Mouse (Mus musculus): Measurements from ENCODE around the gene Cacna1a. TPM values are rescaled to one million over a fixed set of nuclear protein-coding genes. Genes with fewer than 3 reads are reported as not detected.

Gene Cacna1a
- polyA plus RNA-seq, 1 experiment = 10.5 TPM

GRCm38 (mm10) chr8:84630145-84630544, 241.9 kb downstream of the Cacna1a start:
- TF ChIP-seq CTCF (IDR thresholded peaks at IDR 0.05; ENCODE audit: borderline replicate concordance, control insufficient read depth, extremely low read depth, insufficient read depth, low read length, poor library complexity) = no peak
- TF ChIP-seq POLR2A (IDR thresholded peaks at IDR 0.05; ENCODE audit: control insufficient read depth, extremely low read depth, insufficient read depth, low read length, poor library complexity) = no peak
- WGBS = 70% methylated on average over 4 of the region's 4 CpGs
- Histone ChIP-seq H3K4me3 (ENCODE audit: control insufficient read depth, insufficient read depth, low read length) (no peak overlapping the region), H3K36me3 (ENCODE audit: control insufficient read depth, insufficient read depth, low read length) (no peaks in the 10 kb centered on the region), H3K4me1 (replicated peaks; ENCODE audit: control insufficient read depth, insufficient read depth, low read length) (no peaks in the 10 kb centered on the region), H3K27ac (ENCODE audit: control insufficient read depth, insufficient read depth, low read length) (no peak overlapping the region), H3K27me3 (ENCODE audit: control insufficient read depth, insufficient read depth, low read length) (no peaks in the 10 kb centered on the region)
- no peak for DNase-seq

GRCm38 (mm10) chr8:84631813-84632212, 243.6 kb downstream of the Cacna1a start:
- no peak for DNase-seq
- no peaks in the 10 kb centered on the region for H3K27me3 ChIP-seq (ENCODE audit: control insufficient read depth, insufficient read depth, low read length)
- 90% methylated on average over 4 of the region's 4 CpGs for WGBS
- no peak overlapping the region for H3K27ac ChIP-seq (ENCODE audit: control insufficient read depth, insufficient read depth, low read length)
- TF ChIP-seq CTCF (IDR thresholded peaks at IDR 0.05; ENCODE audit: borderline replicate concordance, control insufficient read depth, extremely low read depth, insufficient read depth, low read length, poor library complexity) (no peak), POLR2A (IDR thresholded peaks at IDR 0.05; ENCODE audit: control insufficient read depth, extremely low read depth, insufficient read depth, low read length, poor library complexity) (no peak)
- no peak overlapping the region for H3K4me3 ChIP-seq (ENCODE audit: control insufficient read depth, insufficient read depth, low read length)
- H3K36me3 ChIP-seq (ENCODE audit: control insufficient read depth, insufficient read depth, low read length) = no peaks in the 10 kb centered on the region
- no peaks in the 10 kb centered on the region for H3K4me1 ChIP-seq (replicated peaks; ENCODE audit: control insufficient read depth, insufficient read depth, low read length)

- WGBS = 88% methylated on average over 10 of the region's 10 CpGs
- Histone ChIP-seq H3K4me1 (replicated peaks; ENCODE audit: control insufficient read depth, insufficient read depth, low read length) (peaks cover 10% of the 10 kb centered on the region), H3K4me3 (ENCODE audit: control insufficient read depth, insufficient read depth, low read length) (no peak overlapping the region), H3K27me3 (ENCODE audit: control insufficient read depth, insufficient read depth, low read length) (no peaks in the 10 kb centered on the region), H3K27ac (ENCODE audit: control insufficient read depth, insufficient read depth, low read length) (no peak overlapping the region), H3K36me3 (ENCODE audit: control insufficient read depth, insufficient read depth, low read length) (no peaks in the 10 kb centered on the region)
- TF ChIP-seq POLR2A (IDR thresholded peaks at IDR 0.05; ENCODE audit: control insufficient read depth, extremely low read depth, insufficient read depth, low read length, poor library complexity) (no peak), CTCF (IDR thresholded peaks at IDR 0.05; ENCODE audit: borderline replicate concordance, control insufficient read depth, extremely low read depth, insufficient read depth, low read length, poor library complexity) (no peak)
- no peak for DNase-seq
These were observed 245.8 kb downstream of the Cacna1a start for GRCm38 (mm10) chr8:84633841-84634584.

- DNase-seq = no peak
- H3K4me1 ChIP-seq (replicated peaks; ENCODE audit: control insufficient read depth, insufficient read depth, low read length) = peaks cover 10% of the 10 kb centered on the region
- no peak overlapping the region for H3K4me3 ChIP-seq (ENCODE audit: control insufficient read depth, insufficient read depth, low read length)
- no peak overlapping the region for H3K27ac ChIP-seq (ENCODE audit: control insufficient read depth, insufficient read depth, low read length)
- TF ChIP-seq CTCF (IDR thresholded peaks at IDR 0.05; ENCODE audit: borderline replicate concordance, control insufficient read depth, extremely low read depth, insufficient read depth, low read length, poor library complexity) (no peak), POLR2A (IDR thresholded peaks at IDR 0.05; ENCODE audit: control insufficient read depth, extremely low read depth, insufficient read depth, low read length, poor library complexity) (no peak)
- H3K27me3 ChIP-seq (ENCODE audit: control insufficient read depth, insufficient read depth, low read length) = no peaks in the 10 kb centered on the region
- H3K36me3 ChIP-seq (ENCODE audit: control insufficient read depth, insufficient read depth, low read length) = no peaks in the 10 kb centered on the region
- WGBS = 97% methylated on average over 9 of the region's 9 CpGs
These were observed 246.6 kb downstream of the Cacna1a start for GRCm38 (mm10) chr8:84634849-84635304.

- Histone ChIP-seq H3K4me3 (ENCODE audit: control insufficient read depth, insufficient read depth, low read length) (no peak overlapping the region), H3K27ac (ENCODE audit: control insufficient read depth, insufficient read depth, low read length) (no peak overlapping the region), H3K36me3 (ENCODE audit: control insufficient read depth, insufficient read depth, low read length) (no peaks in the 10 kb centered on the region), H3K4me1 (replicated peaks; ENCODE audit: control insufficient read depth, insufficient read depth, low read length) (peaks cover 12% of the 10 kb centered on the region), H3K27me3 (ENCODE audit: control insufficient read depth, insufficient read depth, low read length) (no peaks in the 10 kb centered on the region)
- WGBS = 96% methylated on average over 14 of the region's 14 CpGs
- DNase-seq = no peak
- TF ChIP-seq CTCF (IDR thresholded peaks at IDR 0.05; ENCODE audit: borderline replicate concordance, control insufficient read depth, extremely low read depth, insufficient read depth, low read length, poor library complexity) (no peak), POLR2A (IDR thresholded peaks at IDR 0.05; ENCODE audit: control insufficient read depth, extremely low read depth, insufficient read depth, low read length, poor library complexity) (no peak)
These were observed 247.3 kb downstream of the Cacna1a start for GRCm38 (mm10) chr8:84635397-84636050.

GRCm38 (mm10) chr8:84636051-84636691, 247.9 kb downstream of the Cacna1a start:
- no peak for DNase-seq
- Histone ChIP-seq H3K4me1 (replicated peaks; ENCODE audit: control insufficient read depth, insufficient read depth, low read length) (peaks cover 12% of the 10 kb centered on the region), H3K36me3 (ENCODE audit: control insufficient read depth, insufficient read depth, low read length) (no peaks in the 10 kb centered on the region)

More at GRCm38 (mm10) chr8:84636051-84636691, 247.9 kb downstream of the Cacna1a start:
- Histone ChIP-seq H3K27ac (ENCODE audit: control insufficient read depth, insufficient read depth, low read length) (no peak overlapping the region), H3K4me3 (ENCODE audit: control insufficient read depth, insufficient read depth, low read length) (no peak overlapping the region), H3K27me3 (ENCODE audit: control insufficient read depth, insufficient read depth, low read length) (no peaks in the 10 kb centered on the region)
- 95% methylated on average over 17 of the region's 17 CpGs for WGBS
- TF ChIP-seq POLR2A (IDR thresholded peaks at IDR 0.05; ENCODE audit: control insufficient read depth, extremely low read depth, insufficient read depth, low read length, poor library complexity) = no peak
- no peak for TF ChIP-seq CTCF (IDR thresholded peaks at IDR 0.05; ENCODE audit: borderline replicate concordance, control insufficient read depth, extremely low read depth, insufficient read depth, low read length, poor library complexity)
